Mouse (Mus musculus) cerebellum, adult 2 months (tissue): ENCODE measurements around the gene Esrp2.

Source experiments
- CTCF ChIP-seq: fragments of 200-500 bp; IDR thresholded peaks from 2 replicates; pipeline ENCODE4 v1.5.1; 2011; ENCODE audit warnings: low read depth, mild to moderate bottlenecking, control low read depth, low read length, moderate library complexity, borderline replicate concordance; ENCODE audit not compliant: insufficient read depth
- POLR2A ChIP-seq: fragments of 200-500 bp; IDR thresholded peaks from 2 replicates; pipeline ENCODE4 v1.6.1; 2011; ENCODE audit warnings: low read length, control low read depth, borderline replicate concordance; ENCODE audit not compliant: insufficient read depth

GRCm38 (mm10) chr8:106150653-106151000, 13.9 kb upstream of the Esrp2 start:
- TF ChIP-seq POLR2A (no peak), CTCF (no peak)
